Mouse (Mus musculus) stomach, embryonic 16.5 days (tissue): ENCODE measurements around the gene Nrf1. TPM values are rescaled to one million over a fixed set of nuclear protein-coding genes. Genes with fewer than 3 reads are reported as not detected.

Experiments used
- ATAC-seq: fragments of 200-750 bp; cut with Nextera tagmentation; 2 replicates; pipeline ENCODE4 v1.8.0; 2017; ENCODE audit warnings: moderate number of reproducible peaks, moderate TSS enrichment; ENCODE audit not compliant: insufficient read depth, low FRiP score
- H3K27ac ChIP-seq: fragments of 300-500 bp; sonication (generic); 2 replicates; pipeline ENCODE4 v1.5.1; 2014; ENCODE audit warnings: low read length
- H3K27me3 ChIP-seq: fragments of 300-500 bp; sonication (generic); 2 replicates; pipeline ENCODE4 v1.6.1; 2014; ENCODE audit warnings: low read length, control low read depth, mixed read lengths; ENCODE audit not compliant: control insufficient read depth, insufficient read depth
- H3K36me3 ChIP-seq: fragments of 300-500 bp; sonication (generic); 2 replicates; pipeline ENCODE4 v1.6.1; 2014; ENCODE audit warnings: low read length; ENCODE audit not compliant: control insufficient read depth, insufficient read depth
- H3K4me1 ChIP-seq: fragments of 300-500 bp; sonication (generic); 2 replicates; pipeline ENCODE4 v1.6.1; 2014; ENCODE audit warnings: low read length, control low read depth, mixed read lengths; ENCODE audit not compliant: control insufficient read depth, insufficient read depth
- H3K4me2 ChIP-seq: fragments of 300-500 bp; sonication (generic); 2 replicates; pipeline ENCODE4 v1.6.1; 2014; ENCODE audit warnings: low read depth, low read length, mixed read lengths
- H3K4me3 ChIP-seq: fragments of 300-500 bp; sonication (generic); replicated peaks from 2 replicates; pipeline ENCODE4 v1.5.1; 2014; ENCODE audit warnings: mild to moderate bottlenecking, low read length
- H3K9ac ChIP-seq: fragments of 300-500 bp; sonication (generic); 2 replicates; pipeline ENCODE4 v1.6.1; 2014; ENCODE audit warnings: low read length
- H3K9me3 ChIP-seq: fragments of 300-500 bp; sonication (generic); replicated peaks from 2 replicates; pipeline ENCODE4 v1.6.1; 2016; ENCODE audit warnings: low read length, control low read depth; ENCODE audit not compliant: control insufficient read depth
- WGBS: fragments of 180-500 bp; shearing (Covaris S2); extraction: QIAGEN DNeasy Blood & Tissue Kit; methylation state at CpG from one replicate; pipeline ENCODE4 v1.1.7; 2014; 5-methylcytosine and 5-hydroxymethylcytosine counted together
- polyA plus RNA-seq: library from polyadenylated mRNA; unstranded; fragments of >200 nt; fragmentation: Nextera tagmentation; extraction: Ambion mirVana; gene quantifications from 2 replicates; pipeline ENCODE4 v1.2.1, GENCODE M21; 2015

The Nrf1 gene
- polyA plus RNA-seq, 1 experiment from 2014 or later, result 45.4 TPM

DNA sequence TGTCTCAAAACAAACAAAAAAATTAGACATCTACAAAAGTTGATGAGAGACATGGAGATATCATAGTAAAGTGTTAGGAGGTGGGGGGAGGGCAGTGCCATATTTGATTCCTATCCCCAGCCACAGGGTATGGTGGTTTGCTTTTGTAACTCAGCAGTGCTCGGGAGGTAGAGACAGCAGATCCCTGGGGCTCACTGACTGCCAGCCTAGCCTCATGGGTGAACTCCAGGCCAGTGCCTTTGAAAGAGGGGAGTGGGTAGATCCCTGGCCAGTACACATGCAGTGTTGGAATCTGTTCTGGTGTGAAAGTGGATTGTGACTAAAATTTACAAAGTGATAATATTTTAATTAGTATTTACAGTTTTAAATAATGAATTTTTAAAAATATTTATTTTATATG lies 75.6 kb downstream of the Nrf1 start:
- no peaks in the 10 kb centered on the region for H3K4me1 ChIP-seq
- H3K4me2 ChIP-seq, result no peak overlapping the region
- H3K4me3 ChIP-seq, result no peak overlapping the region
- no peak overlapping the region for H3K27ac ChIP-seq
- no peaks in the 10 kb centered on the region for H3K9me3 ChIP-seq
- 80% methylated on average over 1 of the region's 1 CpGs for WGBS
- H3K36me3 ChIP-seq, result peaks cover 20% of the 10 kb centered on the region; the same call in 1 of the 2 replicates
- H3K27me3 ChIP-seq, result no peaks in the 10 kb centered on the region
- H3K9ac ChIP-seq, result no peak overlapping the region
- no peak for ATAC-seq

DNA sequence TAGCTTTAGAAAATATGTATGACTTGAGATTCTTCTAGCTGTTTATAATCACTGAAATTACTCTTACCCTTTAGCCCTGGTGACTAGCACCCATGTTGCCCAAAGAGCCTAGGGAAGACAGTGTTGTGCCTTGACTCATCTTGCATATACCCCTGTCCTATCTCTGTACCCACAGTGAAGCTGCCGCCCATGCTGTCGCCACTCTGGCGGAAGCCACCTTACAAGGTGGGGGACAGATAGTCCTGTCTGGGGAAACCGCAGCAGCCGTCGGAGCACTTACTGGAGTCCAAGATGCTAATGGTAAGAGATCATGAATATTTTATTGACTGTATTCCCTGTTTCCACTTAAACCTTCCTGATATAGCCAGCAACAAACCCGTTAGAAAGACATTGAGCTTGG lies 78.3 kb downstream of the Nrf1 start:
- no peaks in the 10 kb centered on the region for H3K27me3 ChIP-seq
- H3K9ac ChIP-seq, result no peak overlapping the region
- ATAC-seq, result no peak
- 96% methylated on average over 7 of the region's 7 CpGs for WGBS
- peaks cover 9% of the 10 kb centered on the region; the same call in 1 of the 2 replicates for H3K36me3 ChIP-seq
- no peak overlapping the region for H3K4me2 ChIP-seq
- no peak overlapping the region for H3K4me3 ChIP-seq
- H3K9me3 ChIP-seq, result no peaks in the 10 kb centered on the region
- H3K27ac ChIP-seq, result no peak overlapping the region
- no peaks in the 10 kb centered on the region for H3K4me1 ChIP-seq

DNA sequence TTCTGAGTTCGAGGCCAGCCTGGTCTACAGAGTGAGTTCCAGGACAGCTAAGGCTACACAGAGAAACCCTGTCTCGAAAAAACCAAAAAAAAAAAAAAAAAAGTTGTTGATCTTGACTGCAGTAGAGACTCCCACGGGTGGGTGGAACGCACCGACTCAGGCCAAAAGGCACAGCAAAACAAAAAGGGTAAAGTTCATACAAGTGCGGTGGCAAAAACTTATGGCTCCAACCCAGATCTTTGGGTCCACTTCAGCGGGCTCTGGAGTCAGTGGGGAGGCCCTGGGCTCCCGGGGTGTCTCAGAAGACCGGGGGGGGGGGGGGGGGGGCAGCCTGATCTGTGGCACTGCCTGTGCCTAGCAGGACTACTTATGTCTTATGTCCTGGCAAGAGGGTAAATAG lies 79.0 kb downstream of the Nrf1 start:
- Histone ChIP-seq H3K36me3 (peaks cover 9% of the 10 kb centered on the region; the same call in 1 of the 2 replicates), H3K27ac (no peak overlapping the region), H3K27me3 (no peaks in the 10 kb centered on the region), H3K9ac (no peak overlapping the region), H3K4me3 (no peak overlapping the region), H3K4me1 (no peaks in the 10 kb centered on the region), H3K4me2 (no peak overlapping the region), H3K9me3 (no peaks in the 10 kb centered on the region)
- WGBS, result 84% methylated on average over 6 of the region's 9 CpGs
- no peak for ATAC-seq

DNA sequence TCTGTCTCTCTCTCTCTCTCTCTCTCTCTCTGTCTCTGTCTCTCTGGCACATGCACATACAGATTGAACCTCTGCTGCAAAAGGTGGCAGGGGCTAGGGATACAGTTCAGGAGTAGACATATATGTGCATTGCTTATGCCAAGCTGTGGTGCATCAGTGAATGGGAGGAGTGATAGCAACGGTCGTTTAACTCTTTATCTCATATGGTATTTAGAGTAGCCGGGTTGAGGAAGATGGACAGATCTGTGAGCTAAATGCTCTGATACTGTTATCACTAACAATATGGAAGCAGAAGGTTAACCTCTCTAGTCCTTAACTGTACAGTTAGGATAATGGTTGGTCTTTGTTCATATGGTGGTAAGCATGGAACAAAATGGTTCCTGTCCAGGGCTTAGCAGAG lies 84.6 kb downstream of the Nrf1 start:
- Histone ChIP-seq H3K36me3 (peaks cover 10% of the 10 kb centered on the region; the same call in 1 of the 2 replicates), H3K4me3 (no peak overlapping the region), H3K9me3 (no peaks in the 10 kb centered on the region), H3K4me1 (no peaks in the 10 kb centered on the region), H3K27me3 (no peaks in the 10 kb centered on the region), H3K9ac (no peak overlapping the region), H3K4me2 (no peak overlapping the region), H3K27ac (no peak overlapping the region)
- ATAC-seq, result no peak
- 77% methylated on average over 3 of the region's 3 CpGs for whole genome bisulfite sequencing

DNA sequence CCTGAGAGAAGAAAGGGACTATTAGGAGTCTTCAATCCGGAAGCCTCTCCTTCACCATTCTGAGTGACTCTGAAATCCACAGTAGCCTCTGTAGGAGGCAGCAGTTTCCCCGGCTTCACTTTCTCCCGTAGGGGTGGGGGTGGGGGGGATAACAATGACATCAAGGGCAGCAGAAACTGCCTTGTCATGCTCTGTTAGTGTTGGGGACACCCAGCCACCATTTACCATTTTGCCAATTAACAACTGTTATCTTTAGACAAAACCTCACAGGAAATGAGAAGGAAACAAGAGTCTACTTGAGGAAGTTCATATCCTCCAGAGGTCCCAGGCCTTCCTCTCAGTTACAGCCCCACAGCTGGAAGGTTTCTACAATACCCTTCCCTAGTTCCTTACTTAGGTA lies 87.8 kb downstream of the Nrf1 start:
- Histone ChIP-seq H3K9me3 (no peaks in the 10 kb centered on the region), H3K27me3 (no peaks in the 10 kb centered on the region), H3K4me1 (no peaks in the 10 kb centered on the region), H3K9ac (no peak overlapping the region), H3K36me3 (0 out of 2 replicates have a peak, but pooled peaks cover 4% of the 10 kb centered on the region), H3K27ac (no peak overlapping the region), H3K4me3 (no peak overlapping the region), H3K4me2 (no peak overlapping the region)
- WGBS, result 59% methylated on average over 3 of the region's 3 CpGs
- no peak for ATAC-seq

DNA sequence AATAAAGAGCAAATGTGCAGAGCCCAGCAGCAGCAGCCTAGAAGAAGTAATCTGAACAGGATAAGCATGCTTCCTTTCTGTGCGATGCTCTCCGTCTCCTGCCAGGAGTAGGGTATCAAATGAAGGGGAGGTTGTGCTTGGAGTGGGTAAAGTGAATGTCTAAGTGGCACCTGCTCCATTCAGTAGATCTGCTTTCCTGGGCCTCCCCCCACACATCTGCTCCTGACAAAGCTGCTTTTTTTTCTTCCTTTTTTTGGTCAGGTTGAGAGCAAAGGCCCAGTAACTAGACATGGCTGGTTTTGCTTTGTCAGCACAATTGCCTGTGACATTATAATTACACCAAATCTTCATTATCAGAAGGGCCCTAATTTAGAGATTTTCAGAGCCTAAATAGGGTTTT lies 89.4 kb downstream of the Nrf1 start:
- WGBS, result 93% methylated on average over 2 of the region's 2 CpGs
- Histone ChIP-seq H3K4me1 (no peaks in the 10 kb centered on the region), H3K27ac (no peak overlapping the region), H3K4me2 (no peak overlapping the region), H3K36me3 (peaks cover 12% of the 10 kb centered on the region; the same call in 1 of the 2 replicates), H3K9ac (no peak overlapping the region), H3K27me3 (no peaks in the 10 kb centered on the region), H3K4me3 (no peak overlapping the region), H3K9me3 (no peaks in the 10 kb centered on the region)
- ATAC-seq, result no peak

DNA sequence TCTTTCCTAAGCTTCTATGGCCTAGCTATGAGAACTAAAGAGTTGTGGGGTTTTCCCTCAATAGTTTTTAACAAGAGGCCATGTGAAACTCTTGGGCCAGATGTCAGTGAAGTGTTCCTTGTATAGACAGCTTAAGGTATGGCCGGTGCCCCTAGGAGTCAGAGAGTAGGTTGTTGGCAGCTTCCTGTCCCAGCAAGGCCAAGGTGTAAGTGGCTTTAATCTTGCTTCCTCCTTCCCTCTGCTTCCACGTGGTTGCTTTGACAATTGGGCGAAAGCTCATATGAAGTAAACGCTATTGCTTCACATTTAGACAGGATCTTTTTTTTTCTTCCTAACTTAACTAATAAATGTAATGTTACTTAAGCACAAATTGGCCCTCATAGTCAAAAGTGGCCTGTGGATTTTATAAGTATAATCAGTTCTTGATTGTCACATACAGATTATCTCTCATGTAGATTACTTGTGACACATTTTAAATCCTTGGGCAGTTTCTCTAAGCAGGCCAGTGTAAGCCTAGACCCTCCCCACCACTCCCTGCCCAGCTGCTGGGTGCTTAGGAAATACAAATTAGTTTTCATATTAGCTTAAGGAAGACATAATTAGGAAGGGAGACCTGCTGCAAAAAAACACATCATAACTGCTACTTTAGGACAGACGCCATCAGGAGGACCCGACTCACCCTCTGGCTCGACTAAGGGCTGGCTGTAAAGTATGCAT lies 91.7 kb downstream of the Nrf1 start:
- Histone ChIP-seq H3K27me3 (no peaks in the 10 kb centered on the region), H3K4me1 (no peaks in the 10 kb centered on the region), H3K9me3 (no peaks in the 10 kb centered on the region), H3K4me3 (no peak overlapping the region), H3K9ac (no peak overlapping the region), H3K4me2 (no peak overlapping the region), H3K36me3 (peaks cover 13% of the 10 kb centered on the region), H3K27ac (no peak overlapping the region)
- WGBS, result 84% methylated on average over 7 of the region's 7 CpGs
- no peak for ATAC-seq

DNA sequence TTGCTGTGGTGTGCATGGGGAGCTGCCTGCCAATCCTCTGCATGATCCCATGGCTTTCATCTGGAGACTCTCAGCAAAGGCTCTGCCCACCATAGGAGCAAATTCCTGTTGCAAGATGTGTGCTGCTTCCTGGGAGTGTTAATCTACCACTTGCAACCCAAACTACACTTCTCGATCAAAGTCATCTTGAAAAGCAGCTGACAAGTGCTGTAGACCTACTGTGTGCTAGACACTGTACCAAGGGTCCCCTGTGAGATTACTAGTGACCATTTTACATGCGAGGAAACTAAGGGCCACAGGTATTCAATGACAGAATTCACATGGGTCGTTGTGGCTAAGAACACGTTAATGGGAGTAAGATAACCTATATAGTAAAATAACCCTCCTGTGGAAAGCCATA lies 95.5 kb downstream of the Nrf1 start:
- no peak for ATAC-seq
- Histone ChIP-seq H3K36me3 (peaks cover 13% of the 10 kb centered on the region), H3K9me3 (no peaks in the 10 kb centered on the region), H3K4me1 (no peaks in the 10 kb centered on the region), H3K9ac (no peak overlapping the region), H3K4me3 (no peak overlapping the region), H3K4me2 (no peak overlapping the region), H3K27ac (no peak overlapping the region), H3K27me3 (no peaks in the 10 kb centered on the region)
- 90% methylated on average over 4 of the region's 4 CpGs for WGBS

DNA sequence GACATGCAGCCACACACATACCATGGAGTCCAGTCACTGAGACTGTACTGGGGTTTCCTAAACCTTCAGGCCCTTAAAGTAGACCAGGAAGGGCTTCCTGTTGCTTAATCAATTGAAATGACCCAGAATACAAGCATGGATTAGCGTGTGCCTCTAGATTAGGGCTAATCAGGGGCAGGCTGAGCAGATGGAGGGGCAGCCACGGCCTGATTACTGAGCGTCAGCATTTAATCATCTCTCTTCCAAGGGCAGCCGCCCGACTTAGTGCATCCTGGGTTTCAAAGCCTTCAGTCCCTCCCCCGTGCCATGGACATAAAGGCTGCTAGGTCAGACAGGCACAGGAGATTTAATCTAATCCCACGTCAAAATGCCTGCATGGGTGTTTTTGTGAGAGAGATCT lies 99.3 kb downstream of the Nrf1 start:
- Histone ChIP-seq H3K27me3 (no peaks in the 10 kb centered on the region), H3K4me2 (no peak overlapping the region), H3K4me3 (no peak overlapping the region), H3K9ac (no peak overlapping the region), H3K36me3 (peaks cover 5% of the 10 kb centered on the region; the same call in 1 of the 2 replicates), H3K4me1 (no peaks in the 10 kb centered on the region), H3K9me3 (no peaks in the 10 kb centered on the region), H3K27ac (no peak overlapping the region)
- WGBS, result 57% methylated on average over 7 of the region's 7 CpGs
- ATAC-seq, result peak; percentile 50; the same call in 1 of the 2 replicates
